ENCODE assay signal across 16 mouse cellular contexts in genomic region chr6:52205221-52205620, GRCm38 (mm10). TPM values are rescaled to one million over a fixed set of nuclear protein-coding genes. Genes with fewer than 3 reads are reported as not detected.
A peak's percentile ranks its signal among the peaks of the same experiment; 100 is the strongest.
DNase-seq lines count a peak whose midpoint lies in the region; ATAC-seq and TF ChIP-seq lines count a peak whose summit lies in the region.
"Had no signal": no experiment of that assay in that cellular context is flagged by ENCODE, and none has a peak within 500 bp of the region (broad histone marks: within the 10 kb centered on the region; RNA-seq: fewer than 3 reads in every experiment).

No protein-coding gene starts in this region.

- no peak for DNase-seq in heart, embryonic 10.5 days (ENCODE audit: low spot score)
- DNase-seq in hindbrain, postnatal 0 days (ENCODE audit: low spot score) = no peak
- DNase-seq in limb, embryonic 14.5 days (ENCODE audit: low spot score) = no peak
- no peak for DNase-seq in natural killer cell, adult 2 months (ENCODE audit: low spot score in 2 of 2)
- DNase-seq in gastrocnemius, adult 8-10 months (ENCODE audit: low spot score in 2 of 2) = no peak
- DNase-seq in gastrocnemius, postnatal 36 days = no peak
- DNase-seq: B cell, adult 2 months; cerebellum, adult 18-20 months; spleen, adult 18-20 months; thymus, postnatal 25 days had no signal

- peak overlapping the region; percentile 53 for H3K4me3 ChIP-seq in heart, embryonic 15.5 days
- H3K4me3 ChIP-seq in heart, embryonic 10.5 days = no peak overlapping the region
- H3K4me3 ChIP-seq in ES-Bruce4 (ENCODE audit: low read depth, low read length) = no peak overlapping the region
- no peak overlapping the region for H3K4me3 ChIP-seq in hindbrain, postnatal 0 days (ENCODE audit: low read length)
- peak overlapping the region; percentile 46 for H3K4me3 ChIP-seq in limb, embryonic 14.5 days (replicated peaks; ENCODE audit: low read length)
- H3K4me3 ChIP-seq: layer of hippocampus, adult 2 months had no signal

- no peak overlapping the region for H3K9ac ChIP-seq in heart, embryonic 15.5 days
- H3K9ac ChIP-seq in ES-Bruce4 (ENCODE audit: low read depth, poor library complexity, severe bottlenecking) = 0 out of 2 replicates have a peak overlapping the region, but pooled peaks have one; percentile 4
- H3K9ac ChIP-seq in hindbrain, postnatal 0 days (replicated peaks; ENCODE audit: low read length) = no peak overlapping the region
- H3K9ac ChIP-seq in limb, embryonic 14.5 days (ENCODE audit: low read depth, low read length, severe bottlenecking) = 0 out of 2 replicates have a peak overlapping the region, but pooled peaks have one; percentile 25
- H3K9ac ChIP-seq: heart, embryonic 12.5 days had no signal

- no peak for ATAC-seq in heart, embryonic 15.5 days (replicated peaks; ENCODE audit: insufficient number of reproducible peaks, insufficient read depth, low FRiP score, low read depth)
- ATAC-seq in hindbrain, postnatal 0 days = no peak
- ATAC-seq in limb, embryonic 14.5 days (ENCODE audit: low FRiP score, low read depth) = no peak

- H3K36me3 ChIP-seq in heart, embryonic 15.5 days = no peaks in the 10 kb centered on the region
- no peaks in the 10 kb centered on the region for H3K36me3 ChIP-seq in heart, embryonic 10.5 days
- H3K36me3 ChIP-seq in ES-Bruce4 (ENCODE audit: control insufficient read depth, insufficient read depth, low read length, poor library complexity, severe bottlenecking) = no peaks in the 10 kb centered on the region
- H3K36me3 ChIP-seq in hindbrain, postnatal 0 days (ENCODE audit: insufficient read depth, low read length) = no peaks in the 10 kb centered on the region
- H3K36me3 ChIP-seq in limb, embryonic 14.5 days (ENCODE audit: control insufficient read depth, insufficient read depth, low read length) = peaks cover 39% of the 10 kb centered on the region
- H3K36me3 ChIP-seq: heart, embryonic 12.5 days had no signal

- H3K27me3 ChIP-seq in heart, embryonic 15.5 days = peaks cover 98% of the 10 kb centered on the region
- H3K27me3 ChIP-seq in heart, embryonic 10.5 days (ENCODE audit: insufficient read depth, poor library complexity, severe bottlenecking) = peaks cover 100% of the 10 kb centered on the region
- H3K27me3 ChIP-seq in ES-Bruce4 (ENCODE audit: control insufficient read depth, insufficient read depth, low read length, poor library complexity, severe bottlenecking) = peaks cover 39% of the 10 kb centered on the region
- peaks cover 87% of the 10 kb centered on the region for H3K27me3 ChIP-seq in hindbrain, postnatal 0 days (ENCODE audit: insufficient read depth, low read length)
- peaks cover 29% of the 10 kb centered on the region for H3K27me3 ChIP-seq in limb, embryonic 14.5 days (ENCODE audit: control insufficient read depth, insufficient read depth, low read length)

- peaks cover 24% of the 10 kb centered on the region for H3K4me1 ChIP-seq in heart, embryonic 15.5 days (replicated peaks)
- peaks cover 33% of the 10 kb centered on the region for H3K4me1 ChIP-seq in heart, embryonic 10.5 days
- H3K4me1 ChIP-seq in ES-Bruce4 (ENCODE audit: control insufficient read depth, insufficient read depth, low read length) = no peaks in the 10 kb centered on the region
- H3K4me1 ChIP-seq in hindbrain, postnatal 0 days (ENCODE audit: insufficient read depth, low read length) = no peaks in the 10 kb centered on the region
- H3K4me1 ChIP-seq in limb, embryonic 14.5 days (ENCODE audit: control insufficient read depth, insufficient read depth, low read length) = peaks cover 59% of the 10 kb centered on the region

- TF ChIP-seq EP300 in ES-Bruce4 (IDR thresholded peaks at IDR 0.05; ENCODE audit: insufficient read depth, low read depth, low read length) = no peak

- 19% methylated on average over 14 of the region's 14 CpGs for WGBS in heart, embryonic 15.5 days
- 2% methylated on average over 14 of the region's 14 CpGs for WGBS in heart, embryonic 10.5 days
- 8% methylated on average over 14 of the region's 14 CpGs for WGBS in hindbrain, postnatal 0 days
- 26% methylated on average over 14 of the region's 14 CpGs for WGBS in limb, embryonic 14.5 days

- intact Hi-C loops in gastrocnemius, postnatal 36 days (cut with DNase I) = loop anchor here (5.0 kb wide), 2 partner anchors 43 to 333 kb away; partner anchors contain the start of gene Hoxa2

- H3K9me3 ChIP-seq in heart, embryonic 15.5 days (replicated peaks) = no peaks in the 10 kb centered on the region
- no peaks in the 10 kb centered on the region for H3K9me3 ChIP-seq in heart, embryonic 10.5 days
- H3K9me3 ChIP-seq in ES-Bruce4 (replicated peaks; ENCODE audit: control insufficient read depth, insufficient read depth, low read length, poor library complexity, severe bottlenecking) = no peaks in the 10 kb centered on the region
- H3K9me3 ChIP-seq in hindbrain, postnatal 0 days (ENCODE audit: low read length) = no peaks in the 10 kb centered on the region
- H3K9me3 ChIP-seq in limb, embryonic 14.5 days (ENCODE audit: control insufficient read depth, low read length) = no peaks in the 10 kb centered on the region
- H3K9me3 ChIP-seq: heart, embryonic 12.5 days had no signal

- TF ChIP-seq CTCF in ES-Bruce4 (IDR thresholded peaks at IDR 0.05; ENCODE audit: low read depth, low read length) = no peak
- no peak for TF ChIP-seq CTCF in hindbrain, postnatal 0 days (IDR thresholded peaks at IDR 0.05; ENCODE audit: low read depth)

- TF ChIP-seq POLR2A in ES-Bruce4 (IDR thresholded peaks at IDR 0.05; ENCODE audit: insufficient read depth, low read length) = no peak
- TF ChIP-seq POLR2A in limb, embryonic 14.5 days (IDR thresholded peaks at IDR 0.05; ENCODE audit: borderline replicate concordance, extremely low read depth, insufficient read depth, insufficient read length) = no peak

- no peak overlapping the region for H3K27ac ChIP-seq in heart, embryonic 15.5 days
- no peak overlapping the region for H3K27ac ChIP-seq in heart, embryonic 10.5 days
- no peak overlapping the region for H3K27ac ChIP-seq in ES-Bruce4 (ENCODE audit: insufficient read depth, low read length)
- H3K27ac ChIP-seq in hindbrain, postnatal 0 days = peak overlapping the region; percentile 38; the same call in 1 of the 2 replicates
- H3K27ac ChIP-seq in limb, embryonic 14.5 days (replicated peaks; ENCODE audit: low read depth, low read length) = 0 out of 2 replicates have a peak overlapping the region, but pooled peaks have one; percentile 38
- H3K27ac ChIP-seq: layer of hippocampus, adult 2 months had no signal

- H3K4me2 ChIP-seq in heart, embryonic 15.5 days = 0 out of 2 replicates have a peak overlapping the region, but pooled peaks have one; percentile 8
- H3K4me2 ChIP-seq in hindbrain, postnatal 0 days (ENCODE audit: low read depth, low read length) = peak overlapping the region; percentile 52; the same call in 1 of the 2 replicates
- H3K4me2 ChIP-seq in limb, embryonic 14.5 days (replicated peaks; ENCODE audit: low read depth, low read length, severe bottlenecking) = peak overlapping the region; percentile 91

RNA-seq across cellular contexts. Expression of gene Hoxa5, which starts 0.8 kb away (rescaled TPM):
- polyA plus RNA-seq in heart, embryonic 15.5 days (2015; fragmentation: Nextera tagmentation; extraction: Ambion mirVana) = 2.3 and 6.3 TPM in 2 replicates
- polyA plus RNA-seq in heart, embryonic 10.5 days (2016; fragmentation: Nextera tagmentation; extraction: Ambion mirVana) = 0.58 and 6.0 TPM in 2 replicates
- polyA plus RNA-seq in ES-Bruce4 (2011; ENCODE audit: insufficient read depth, insufficient read length, low read depth, missing spikeins) = not detected in 2 replicates
- total RNA-seq in hindbrain, postnatal 0 days (2014; rRNA removed) = 99.2 and 108 TPM in 2 replicates
- 81.7 and 89.4 TPM in 2 replicates for polyA plus RNA-seq in hindbrain, postnatal 0 days (2015; fragmentation: Nextera tagmentation; extraction: Ambion mirVana)
- 11.0 and 12.3 TPM in 2 replicates for polyA plus RNA-seq in limb, embryonic 14.5 days (2012; rRNA removed)
- 3.4 and 3.8 TPM in 2 replicates for polyA plus RNA-seq in limb, embryonic 14.5 days (2014; fragmentation: Nextera tagmentation; extraction: Ambion mirVana)
- 1 to 10 TPM; 1.2 to 1.9 (median 1.5) TPM for total RNA-seq in gastrocnemius, adult 8-10 months (2022)
- total RNA-seq in gastrocnemius, postnatal 36 days (2021) = 1 to 10 TPM; 1.6 to 2.0 TPM
- total RNA-seq: layer of hippocampus, adult 2 months; left cerebral cortex, postnatal 25 days had no signal

RNA-seq across cellular contexts. Expression of gene Hoxa6, which starts 3.3 kb away (rescaled TPM):
- polyA plus RNA-seq in heart, embryonic 15.5 days (2015; fragmentation: Nextera tagmentation; extraction: Ambion mirVana) = 0.27 TPM in 1 of 2 replicates, not detected in the other
- polyA plus RNA-seq in heart, embryonic 10.5 days (2016; fragmentation: Nextera tagmentation; extraction: Ambion mirVana) = 0.30 TPM in 1 of 2 replicates, not detected in the other
- polyA plus RNA-seq in ES-Bruce4 (2011; ENCODE audit: insufficient read depth, insufficient read length, low read depth, missing spikeins) = not detected in 2 replicates
- 12.3 and 25.8 TPM in 2 replicates for total RNA-seq in hindbrain, postnatal 0 days (2014; rRNA removed)
- polyA plus RNA-seq in hindbrain, postnatal 0 days (2015; fragmentation: Nextera tagmentation; extraction: Ambion mirVana) = 6.0 and 7.7 TPM in 2 replicates
- 3.9 and 4.3 TPM in 2 replicates for polyA plus RNA-seq in limb, embryonic 14.5 days (2012; rRNA removed)
- polyA plus RNA-seq in limb, embryonic 14.5 days (2014; fragmentation: Nextera tagmentation; extraction: Ambion mirVana) = 0.66 and 0.94 TPM in 2 replicates
- total RNA-seq in gastrocnemius, adult 8-10 months (2022) = 1 to 10 TPM in 2 of 4 experiments, under 1 TPM in 2; 0.45 to 2.3 (median 1.2) TPM
- total RNA-seq in gastrocnemius, postnatal 36 days (2021) = 1 to 10 TPM; 1.3 to 1.8 TPM
- total RNA-seq: layer of hippocampus, adult 2 months; left cerebral cortex, postnatal 25 days had no signal
- polyA plus RNA-seq: embryonic facial prominence, embryonic 14.5 days; heart, embryonic 12.5 days had no signal

RNA-seq across cellular contexts. Expression of gene Hoxa3, which starts 7.9 kb away (rescaled TPM):
- polyA plus RNA-seq in heart, embryonic 15.5 days (2015; fragmentation: Nextera tagmentation; extraction: Ambion mirVana) = 0.89 and 2.4 TPM in 2 replicates
- 0.57 and 3.7 TPM in 2 replicates for polyA plus RNA-seq in heart, embryonic 10.5 days (2016; fragmentation: Nextera tagmentation; extraction: Ambion mirVana)
- polyA plus RNA-seq in ES-Bruce4 (2011; ENCODE audit: insufficient read depth, insufficient read length, low read depth, missing spikeins) = 0.25 TPM in 1 of 2 replicates, not detected in the other
- total RNA-seq in hindbrain, postnatal 0 days (2014; rRNA removed) = 8.7 and 9.8 TPM in 2 replicates
- polyA plus RNA-seq in hindbrain, postnatal 0 days (2015; fragmentation: Nextera tagmentation; extraction: Ambion mirVana) = 7.9 and 8.8 TPM in 2 replicates
- polyA plus RNA-seq in limb, embryonic 14.5 days (2012; rRNA removed) = 12.0 and 15.9 TPM in 2 replicates
- polyA plus RNA-seq in limb, embryonic 14.5 days (2014; fragmentation: Nextera tagmentation; extraction: Ambion mirVana) = 2.7 and 3.4 TPM in 2 replicates
- 1 to 10 TPM; 1.3 to 2.9 (median 2.0) TPM for total RNA-seq in gastrocnemius, adult 8-10 months (2022)
- total RNA-seq in gastrocnemius, postnatal 36 days (2021) = 1 to 10 TPM; 1.9 to 2.2 TPM
- total RNA-seq: layer of hippocampus, adult 2 months; left cerebral cortex, postnatal 25 days had no signal

RNA-seq across cellular contexts. Expression of gene Gm28308, which starts 7.9 kb away (rescaled TPM):
- polyA plus RNA-seq in heart, embryonic 15.5 days (2015; fragmentation: Nextera tagmentation; extraction: Ambion mirVana) = not detected in 2 replicates
- polyA plus RNA-seq in heart, embryonic 10.5 days (2016; fragmentation: Nextera tagmentation; extraction: Ambion mirVana) = not detected in 2 replicates
- polyA plus RNA-seq in ES-Bruce4 (2011; ENCODE audit: insufficient read depth, insufficient read length, low read depth, missing spikeins) = not detected in 2 replicates
- 0.83 and 2.2 TPM in 2 replicates for total RNA-seq in hindbrain, postnatal 0 days (2014; rRNA removed)
- not detected in 2 replicates for polyA plus RNA-seq in hindbrain, postnatal 0 days (2015; fragmentation: Nextera tagmentation; extraction: Ambion mirVana)
- 3.2 and 4.6 TPM in 2 replicates for polyA plus RNA-seq in limb, embryonic 14.5 days (2012; rRNA removed)
- polyA plus RNA-seq in limb, embryonic 14.5 days (2014; fragmentation: Nextera tagmentation; extraction: Ambion mirVana) = 1.1 TPM in 1 of 2 replicates, not detected in the other
- total RNA-seq in gastrocnemius, adult 8-10 months (2022) = under 1 TPM; 0.36 to 0.80 (median 0.51) TPM
- under 1 TPM in 1 of 2 experiments, not detected in 1; 0.71 TPM for total RNA-seq in gastrocnemius, postnatal 36 days (2021)
- total RNA-seq: layer of hippocampus, adult 2 months; left cerebral cortex, postnatal 25 days had no signal
- polyA plus RNA-seq: embryonic facial prominence, embryonic 14.5 days; heart, embryonic 12.5 days had no signal

RNA-seq across cellular contexts. Expression of gene Hoxa4, which starts 13.7 kb away (rescaled TPM):
- 0.43 and 0.77 TPM in 2 replicates for polyA plus RNA-seq in heart, embryonic 15.5 days (2015; fragmentation: Nextera tagmentation; extraction: Ambion mirVana)
- polyA plus RNA-seq in heart, embryonic 10.5 days (2016; fragmentation: Nextera tagmentation; extraction: Ambion mirVana) = 0.17 and 1.4 TPM in 2 replicates
- polyA plus RNA-seq in ES-Bruce4 (2011; ENCODE audit: insufficient read depth, insufficient read length, low read depth, missing spikeins) = not detected in 2 replicates
- total RNA-seq in hindbrain, postnatal 0 days (2014; rRNA removed) = 4.8 and 7.3 TPM in 2 replicates
- polyA plus RNA-seq in hindbrain, postnatal 0 days (2015; fragmentation: Nextera tagmentation; extraction: Ambion mirVana) = 10.5 and 12.0 TPM in 2 replicates
- polyA plus RNA-seq in limb, embryonic 14.5 days (2012; rRNA removed) = 2.2 and 2.8 TPM in 2 replicates
- polyA plus RNA-seq in limb, embryonic 14.5 days (2014; fragmentation: Nextera tagmentation; extraction: Ambion mirVana) = 0.57 and 1.0 TPM in 2 replicates
- total RNA-seq in gastrocnemius, adult 8-10 months (2022) = 1 to 10 TPM; 1.8 to 2.8 (median 2.1) TPM
- total RNA-seq in gastrocnemius, postnatal 36 days (2021) = 1 to 10 TPM; 2.0 TPM
- total RNA-seq: layer of hippocampus, adult 2 months; left cerebral cortex, postnatal 25 days had no signal

Comparison
In these comparisons a context has a peak if more than half of its experiments do, and no peak if none do; other contexts are left out.
1. H3K4me3 ChIP-seq: peak in heart, embryonic 15.5 days (single experiment) and limb, embryonic 14.5 days (single experiment); none in heart, embryonic 10.5 days (single experiment), ES-Bruce4 (single experiment) and hindbrain, postnatal 0 days (single experiment).
2. H3K27ac ChIP-seq: peak in hindbrain, postnatal 0 days (single experiment) and limb, embryonic 14.5 days (single experiment); none in heart, embryonic 15.5 days (single experiment), heart, embryonic 10.5 days (single experiment) and ES-Bruce4 (single experiment).
3. H3K4me2 ChIP-seq: peak in every context shown above with its lines; median percentile 91 in limb, embryonic 14.5 days; 52 in hindbrain, postnatal 0 days; 8 in heart, embryonic 15.5 days.
4. H3K9ac ChIP-seq: peak in ES-Bruce4 (single experiment) and limb, embryonic 14.5 days (single experiment); none in heart, embryonic 15.5 days (single experiment) and hindbrain, postnatal 0 days (single experiment).